Mouse (Mus musculus) liver, postnatal 0 days (tissue): ENCODE data around the gene Acss1.

Experiments used
- CTCF ChIP-seq: sonication (generic); IDR thresholded peaks from 2 replicates; pipeline ENCODE4 v1.5.1; 2016; ENCODE audit warnings: antibody characterized with exemption, low read depth
- EP300 ChIP-seq: IDR thresholded peaks from 2 replicates; pipeline ENCODE4 v1.6.1; 2016; ENCODE audit warnings: antibody characterized with exemption, low read depth, mild to moderate bottlenecking

DNA sequence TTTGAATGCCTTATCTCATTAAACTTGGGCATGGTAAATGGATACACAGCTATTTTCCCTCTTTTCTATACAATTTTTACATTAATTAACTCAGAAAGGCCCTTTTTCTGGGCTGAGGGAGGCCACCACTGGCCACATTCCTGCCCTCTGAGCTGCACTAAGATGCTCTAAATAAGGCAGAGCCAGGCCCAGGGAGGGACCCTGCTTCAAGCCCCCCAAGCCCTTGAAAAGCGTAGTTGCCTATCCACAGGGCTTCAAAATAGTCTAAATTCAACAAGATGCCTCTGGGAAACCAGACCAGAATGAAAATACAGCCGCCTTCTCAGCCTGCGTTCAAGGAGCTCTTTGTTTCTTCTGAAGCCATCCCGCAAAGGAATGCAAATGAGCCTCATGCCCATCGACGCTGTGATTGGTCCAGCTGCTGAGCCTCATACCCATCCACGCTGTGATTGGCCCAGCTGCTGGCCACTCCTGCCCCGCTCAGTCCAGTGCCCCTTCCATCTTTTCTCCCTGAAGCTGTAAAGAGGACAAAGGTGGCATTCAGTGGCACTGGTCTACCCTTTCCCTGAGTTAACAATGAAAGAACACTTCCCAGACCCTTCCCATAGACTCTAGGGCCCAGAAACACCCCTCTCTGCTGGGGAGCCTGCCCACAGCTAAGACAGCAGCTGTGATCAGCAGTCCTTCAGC is 24.4 kb downstream of the Acss1 start:
- no peak for TF ChIP-seq CTCF
- TF ChIP-seq EP300, result no peak
